Mouse (Mus musculus) liver, embryonic 12.5 days (tissue): ENCODE measurements around the gene Slc46a1. TPM values are rescaled to one million over a fixed set of nuclear protein-coding genes. Genes with fewer than 3 reads are reported as not detected.
A peak's percentile ranks its signal among the peaks of the same experiment; 100 is the strongest.

Source experiments
- ATAC-seq: fragments of 200-750 bp; cut with Nextera tagmentation; 2 replicates; pipeline ENCODE4 v1.8.0; 2017; ENCODE audit warnings: moderate number of reproducible peaks, mild to moderate bottlenecking, moderate library complexity
- H3K27ac ChIP-seq: fragments of 300-500 bp; sonication (generic); 2 replicates; pipeline ENCODE4 v1.5.1; 2016; ENCODE audit warnings: mild to moderate bottlenecking
- H3K27me3 ChIP-seq: fragments of 300-500 bp; sonication (generic); replicated peaks from 2 replicates; pipeline ENCODE4 v1.6.1; 2016; ENCODE audit warnings: mild to moderate bottlenecking, moderate library complexity
- H3K36me3 ChIP-seq: fragments of 300-500 bp; sonication (generic); 2 replicates; pipeline ENCODE4 v1.6.1; 2016; ENCODE audit warnings: mild to moderate bottlenecking, moderate library complexity
- H3K4me1 ChIP-seq: fragments of 300-500 bp; sonication (generic); 2 replicates; pipeline ENCODE4 v1.6.1; 2016
- H3K4me2 ChIP-seq: fragments of 300-500 bp; sonication (generic); 2 replicates; pipeline ENCODE4 v1.6.1; 2016; ENCODE audit warnings: mild to moderate bottlenecking, moderate library complexity
- H3K4me3 ChIP-seq: fragments of 300-500 bp; sonication (generic); 2 replicates; pipeline ENCODE4 v1.5.1; 2016; ENCODE audit warnings: mild to moderate bottlenecking, moderate library complexity
- H3K9ac ChIP-seq: fragments of 300-500 bp; sonication (generic); 2 replicates; pipeline ENCODE4 v1.6.1; 2016; ENCODE audit warnings: mild to moderate bottlenecking, moderate library complexity
- H3K9me3 ChIP-seq: fragments of 300-500 bp; sonication (generic); replicated peaks from 2 replicates; pipeline ENCODE4 v1.6.1; 2016; ENCODE audit warnings: mild to moderate bottlenecking, moderate library complexity
- WGBS: fragments of 180-500 bp; shearing (Covaris S2); methylation state at CpG from one replicate; pipeline ENCODE4 v1.1.7; 2016; ENCODE audit not compliant: insufficient replicate concordance; 5-methylcytosine and 5-hydroxymethylcytosine counted together
- polyA plus RNA-seq: library from polyadenylated mRNA; unstranded; fragments of >200 nt; fragmentation: Nextera tagmentation; extraction: Ambion mirVana; gene quantifications from 2 replicates; pipeline ENCODE4 v1.2.1, GENCODE M21; 2016

The Slc46a1 gene
- polyA plus RNA-seq = 5.7 and 6.3 TPM in 2 replicates

DNA sequence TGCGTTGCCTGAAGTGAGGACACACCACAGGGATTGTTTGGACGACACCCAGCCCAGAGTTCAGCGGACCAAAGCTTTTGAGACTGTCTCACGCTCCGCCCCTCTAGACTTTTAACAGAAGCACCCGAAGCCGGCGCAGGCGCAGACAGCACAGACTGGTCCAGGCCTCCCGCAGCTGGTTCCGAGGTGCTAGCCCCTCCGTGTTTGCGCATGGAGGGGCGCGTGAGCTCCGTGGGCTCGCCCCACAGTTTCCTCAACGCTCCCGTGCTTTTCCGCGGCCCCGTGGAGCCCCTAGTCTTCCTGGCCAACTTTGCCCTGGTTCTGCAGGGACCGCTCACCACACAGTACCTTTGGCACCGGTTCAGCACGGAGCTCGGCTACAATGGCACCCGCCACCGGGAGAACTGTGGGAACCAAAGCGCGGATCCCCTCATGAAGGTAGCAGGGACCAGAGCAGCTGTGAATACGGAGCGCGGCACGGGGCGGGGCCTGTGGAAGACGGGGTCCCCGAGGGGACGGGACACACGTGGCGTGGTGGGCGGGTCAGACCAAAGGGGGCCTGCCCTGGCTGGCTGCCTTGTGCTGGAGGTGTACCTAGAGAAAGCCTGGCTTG lies at the start of gene Slc46a1:
Slc46a1 (plus strand) TSS at position 130 of the 613 bp plus-strand sequence.
- H3K4me2 ChIP-seq = peak within 1 kb of the TSS; percentile 90
- ATAC-seq = peak; percentile 86
- peak within 1 kb of the TSS; percentile 81 for H3K27ac ChIP-seq
- H3K9me3 ChIP-seq = peaks cover 6% of the 10 kb centered on the region; the same call in 1 of the 2 replicates
- no peaks in the 10 kb centered on the region for H3K36me3 ChIP-seq
- no peaks in the 10 kb centered on the region for H3K27me3 ChIP-seq
- H3K4me1 ChIP-seq = peaks cover 48% of the 10 kb centered on the region
- peak within 1 kb of the TSS; percentile 74 for H3K9ac ChIP-seq
- WGBS = under 1% methylated on average over 41 of the region's 41 CpGs
- H3K4me3 ChIP-seq = peak within 1 kb of the TSS; percentile 65

DNA sequence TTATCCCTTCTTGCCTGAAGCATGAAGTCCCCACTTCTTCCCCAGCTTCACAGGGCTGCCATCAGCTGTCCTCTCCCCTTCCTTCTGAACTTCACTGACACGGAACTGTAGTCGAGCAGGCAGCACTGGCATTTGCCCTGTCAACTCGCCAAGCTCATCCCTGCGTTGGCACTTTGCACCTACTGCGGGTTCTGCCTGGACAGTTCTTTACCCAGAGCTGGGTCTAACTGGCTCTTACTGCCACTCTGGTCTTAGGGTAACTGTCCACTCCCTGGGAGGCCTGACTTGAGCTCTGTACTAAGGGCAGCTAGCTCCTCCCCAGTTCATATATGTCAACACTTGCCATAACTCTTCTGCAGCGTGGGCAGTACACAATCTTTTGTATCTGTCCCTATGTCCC lies 48.6 kb upstream of the Slc46a1 start:
- no peak for ATAC-seq
- H3K27ac ChIP-seq = no peak overlapping the region
- peaks cover 45% of the 10 kb centered on the region for H3K27me3 ChIP-seq
- H3K9ac ChIP-seq = no peak overlapping the region
- no peak overlapping the region for H3K4me2 ChIP-seq
- H3K4me3 ChIP-seq = no peak overlapping the region
- H3K36me3 ChIP-seq = no peaks in the 10 kb centered on the region
- WGBS = 68% methylated on average over 6 of the region's 6 CpGs
- peaks cover 7% of the 10 kb centered on the region for H3K4me1 ChIP-seq
- no peaks in the 10 kb centered on the region for H3K9me3 ChIP-seq

DNA sequence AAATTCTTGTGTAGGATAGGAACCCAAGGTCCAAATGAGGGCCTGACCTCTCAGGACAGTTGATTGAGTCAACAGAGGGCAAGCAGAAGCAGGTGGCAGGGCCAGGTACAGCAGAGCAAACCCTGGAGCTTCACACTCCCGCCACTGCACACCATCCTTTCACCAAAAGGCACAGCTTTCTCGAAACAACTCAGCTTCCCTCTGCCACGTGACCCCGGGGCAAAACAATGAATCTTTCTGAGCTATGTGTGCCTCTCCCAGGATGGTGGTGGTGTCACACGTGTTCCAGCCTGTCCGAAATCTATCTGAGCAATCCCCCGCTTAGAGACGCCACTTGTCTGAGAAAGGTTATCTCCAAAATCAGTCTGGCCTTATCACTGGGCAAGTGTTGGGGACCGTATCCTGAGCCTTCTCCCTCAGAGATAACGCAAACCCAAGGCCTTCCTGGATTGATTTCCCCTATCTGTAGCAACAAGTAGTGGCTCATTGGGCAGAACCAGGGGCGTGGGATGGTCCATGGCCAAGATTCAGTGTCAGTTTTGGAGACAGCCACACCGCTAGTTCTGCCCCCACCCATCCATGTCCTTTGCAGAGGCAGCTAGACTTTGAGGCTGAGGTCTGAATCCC lies 45.1 kb upstream of the Slc46a1 start:
- Histone ChIP-seq H3K27me3 (peaks cover 51% of the 10 kb centered on the region), H3K36me3 (no peaks in the 10 kb centered on the region), H3K9ac (no peak overlapping the region), H3K4me3 (no peak overlapping the region), H3K9me3 (no peaks in the 10 kb centered on the region), H3K27ac (no peak overlapping the region), H3K4me1 (peaks cover 7% of the 10 kb centered on the region), H3K4me2 (no peak overlapping the region)
- 11% methylated on average over 12 of the region's 12 CpGs for WGBS
- ATAC-seq = no peak

GRCm38 (mm10) chr11:78421201-78422009 lies 44.1 kb upstream of the Slc46a1 start:
- H3K4me1 ChIP-seq = peaks cover 7% of the 10 kb centered on the region
- H3K36me3 ChIP-seq = no peaks in the 10 kb centered on the region
- ATAC-seq = no peak
- 30% methylated on average over 13 of the region's 13 CpGs for WGBS
- no peak overlapping the region for H3K9ac ChIP-seq
- H3K9me3 ChIP-seq = no peaks in the 10 kb centered on the region
- no peak overlapping the region for H3K4me3 ChIP-seq
- H3K27ac ChIP-seq = no peak overlapping the region
- peaks cover 51% of the 10 kb centered on the region for H3K27me3 ChIP-seq
- no peak overlapping the region for H3K4me2 ChIP-seq

DNA sequence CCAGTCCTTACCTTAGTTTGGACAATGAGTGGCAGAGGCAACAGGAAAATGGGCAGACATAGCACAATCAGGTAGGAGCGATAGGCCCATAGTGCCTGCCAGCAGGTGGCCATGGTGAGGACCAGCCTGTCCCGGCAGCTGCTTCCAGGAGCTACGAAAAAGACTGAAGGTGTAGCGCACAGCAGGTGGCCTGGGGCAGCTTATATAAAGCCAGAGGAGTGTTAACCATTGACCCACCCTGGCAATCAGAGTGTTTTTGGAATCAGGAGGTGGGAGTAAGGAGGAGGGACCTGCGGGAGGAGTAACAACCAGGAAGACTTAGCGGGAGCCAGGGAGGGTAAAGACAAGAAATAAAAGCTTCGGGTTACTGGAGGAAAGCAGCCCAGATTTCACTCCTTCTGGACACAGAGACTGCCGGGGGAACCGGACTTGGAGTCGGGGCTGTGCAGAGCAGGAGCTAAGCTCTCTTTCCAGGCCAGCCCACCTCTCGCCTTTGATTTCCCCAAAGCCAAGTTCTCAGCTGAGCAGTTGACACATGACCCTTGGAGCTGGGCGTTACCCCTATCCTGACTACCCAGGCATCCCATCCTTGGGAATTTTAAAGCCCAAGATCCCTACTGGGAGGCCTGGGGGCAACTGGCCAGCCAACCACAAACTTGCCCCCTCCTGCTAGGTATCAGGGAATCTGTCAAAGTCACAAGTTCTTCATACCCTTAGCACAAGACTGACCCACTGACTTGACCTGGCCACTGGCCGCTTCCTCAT lies 43.3 kb upstream of the Slc46a1 start, which contains the start of gene Slc13a2:
Slc13a2 (minus strand) TSS at position 163 of the 765 bp plus-strand sequence.
- Histone ChIP-seq H3K4me1 (peaks cover 7% of the 10 kb centered on the region), H3K4me3 (no peak within 1 kb of the TSS), H3K9ac (no peak within 1 kb of the TSS), H3K27me3 (peaks cover 50% of the 10 kb centered on the region), H3K4me2 (no peak within 1 kb of the TSS), H3K9me3 (no peaks in the 10 kb centered on the region), H3K27ac (no peak within 1 kb of the TSS), H3K36me3 (no peaks in the 10 kb centered on the region)
- no peak for ATAC-seq
- 31% methylated on average over 13 of the region's 13 CpGs for WGBS

DNA sequence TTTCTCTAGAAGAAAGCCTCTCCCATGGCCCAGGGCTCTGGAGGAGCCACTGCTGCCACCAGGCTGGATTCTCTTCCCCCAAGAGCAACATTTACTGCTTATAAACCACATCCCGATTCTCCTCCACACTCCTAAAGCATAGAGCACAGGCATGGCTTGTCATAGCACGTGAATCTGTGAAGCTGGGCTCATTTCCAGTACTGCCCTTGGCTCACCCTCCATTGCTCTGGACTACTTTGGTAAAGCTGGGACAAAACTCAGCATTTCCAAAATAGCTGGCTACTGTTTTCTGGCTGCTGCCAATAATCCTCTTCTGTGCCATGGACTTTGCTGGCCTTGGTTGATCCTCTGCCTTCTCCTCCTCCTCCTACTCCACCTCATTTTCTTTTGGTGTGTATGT lies 41.1 kb upstream of the Slc46a1 start:
- no peak for ATAC-seq
- 57% methylated on average over 2 of the region's 2 CpGs for WGBS
- H3K27me3 ChIP-seq = peaks cover 43% of the 10 kb centered on the region
- no peak overlapping the region for H3K27ac ChIP-seq
- H3K9me3 ChIP-seq = no peaks in the 10 kb centered on the region
- H3K4me1 ChIP-seq = peaks cover 7% of the 10 kb centered on the region
- H3K9ac ChIP-seq = no peak overlapping the region
- H3K36me3 ChIP-seq = no peaks in the 10 kb centered on the region
- no peak overlapping the region for H3K4me2 ChIP-seq
- H3K4me3 ChIP-seq = no peak overlapping the region

DNA sequence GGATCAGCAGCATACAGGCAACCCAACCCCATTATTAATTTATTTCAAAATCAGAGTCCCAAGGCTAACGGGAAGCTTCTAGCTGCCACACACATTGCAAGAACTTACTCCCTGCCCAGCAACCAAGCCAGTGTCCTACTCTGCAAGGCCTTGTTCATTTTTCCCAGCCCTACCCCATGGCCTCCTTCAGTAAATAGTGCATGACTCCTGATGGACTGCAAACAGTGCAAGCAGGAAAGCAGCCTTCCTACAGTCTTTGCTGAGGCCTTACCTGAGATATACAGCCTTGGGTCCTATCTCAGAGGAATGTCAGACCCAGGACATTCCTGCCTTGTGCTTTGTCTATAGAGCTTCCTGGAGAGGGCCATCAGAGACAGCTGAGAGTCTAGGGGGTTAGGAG lies 39.9 kb upstream of the Slc46a1 start:
- H3K4me2 ChIP-seq = no peak overlapping the region
- no peak overlapping the region for H3K27ac ChIP-seq
- 64% methylated on average over 1 of the region's 1 CpGs for WGBS
- no peak overlapping the region for H3K9ac ChIP-seq
- no peak overlapping the region for H3K4me3 ChIP-seq
- no peak for ATAC-seq
- H3K4me1 ChIP-seq = peaks cover 4% of the 10 kb centered on the region
- H3K27me3 ChIP-seq = peaks cover 31% of the 10 kb centered on the region
- no peaks in the 10 kb centered on the region for H3K36me3 ChIP-seq
- H3K9me3 ChIP-seq = no peaks in the 10 kb centered on the region

DNA sequence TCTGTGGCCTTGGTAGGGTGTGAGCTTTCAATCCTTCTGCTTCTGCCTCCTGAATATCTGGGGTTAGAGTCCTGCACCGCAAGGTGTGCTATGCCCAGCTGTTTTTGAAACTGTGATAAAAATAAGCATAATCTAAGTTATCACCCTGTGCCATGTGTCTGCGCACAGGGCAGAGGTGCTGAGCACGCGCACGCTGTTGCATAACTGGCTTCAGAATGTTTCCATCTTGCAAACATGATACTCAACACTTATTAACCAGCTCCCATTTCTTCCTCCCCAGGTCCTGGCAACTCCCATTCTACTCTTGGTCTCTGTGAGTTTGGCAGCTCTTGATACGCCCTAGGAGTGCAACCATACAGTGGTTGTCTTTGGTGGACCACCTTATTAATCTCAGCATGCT lies 37.8 kb upstream of the Slc46a1 start:
- WGBS = 82% methylated on average over 6 of the region's 6 CpGs
- H3K27ac ChIP-seq = no peak overlapping the region

GRCm38 (mm10) chr11:78428309-78428708 lies 37.2 kb upstream of the Slc46a1 start:
- Histone ChIP-seq H3K9me3 (no peaks in the 10 kb centered on the region), H3K4me1 (0 out of 2 replicates have a peak, but pooled peaks cover 3% of the 10 kb centered on the region), H3K4me3 (no peak overlapping the region), H3K27ac (no peak overlapping the region), H3K27me3 (peaks cover 7% of the 10 kb centered on the region), H3K9ac (no peak overlapping the region), H3K4me2 (no peak overlapping the region), H3K36me3 (no peaks in the 10 kb centered on the region)
- 72% methylated on average over 5 of the region's 5 CpGs for WGBS
- no peak for ATAC-seq

More for the DNA sequence above, 37.8 kb upstream of the Slc46a1 start:
- Histone ChIP-seq H3K27me3 (peaks cover 13% of the 10 kb centered on the region), H3K9ac (no peak overlapping the region), H3K9me3 (no peaks in the 10 kb centered on the region), H3K4me2 (no peak overlapping the region), H3K4me1 (0 out of 2 replicates have a peak, but pooled peaks cover 3% of the 10 kb centered on the region), H3K4me3 (no peak overlapping the region), H3K36me3 (no peaks in the 10 kb centered on the region)
- no peak for ATAC-seq

- Histone ChIP-seq H3K36me3 (no peaks in the 10 kb centered on the region), H3K9ac (no peak overlapping the region), H3K27ac (no peak overlapping the region), H3K27me3 (peaks cover 14% of the 10 kb centered on the region), H3K9me3 (no peaks in the 10 kb centered on the region), H3K4me3 (no peak overlapping the region), H3K4me2 (no peak overlapping the region), H3K4me1 (0 out of 2 replicates have a peak, but pooled peaks cover 3% of the 10 kb centered on the region)
- 44% methylated on average over 11 of the region's 11 CpGs for WGBS
- ATAC-seq = no peak
Observed at GRCm38 (mm10) chr11:78430195-78430878, 35.2 kb upstream of the Slc46a1 start.

DNA sequence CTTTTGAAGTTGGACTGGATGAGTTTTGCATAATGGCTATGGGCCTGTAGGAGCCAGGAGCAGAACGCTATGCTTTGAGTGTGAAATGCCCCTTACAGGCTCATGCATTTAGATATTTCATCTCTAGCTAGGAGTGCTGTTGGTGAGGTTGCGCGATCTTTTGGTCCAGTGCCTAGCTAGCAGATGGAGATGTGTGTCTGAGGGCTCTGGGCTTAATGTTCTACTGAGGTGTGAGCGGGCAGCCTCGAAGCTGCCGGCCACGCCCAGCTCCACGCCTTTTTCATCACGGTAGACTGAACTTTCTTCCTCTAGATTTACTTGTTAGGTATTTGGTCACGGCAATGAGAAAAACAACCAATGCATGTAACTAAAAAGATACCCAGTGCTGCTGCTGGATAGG lies 34.3 kb upstream of the Slc46a1 start:
- no peaks in the 10 kb centered on the region for H3K36me3 ChIP-seq
- H3K4me3 ChIP-seq = no peak overlapping the region
- H3K9ac ChIP-seq = no peak overlapping the region
- no peak overlapping the region for H3K27ac ChIP-seq
- H3K4me1 ChIP-seq = 0 out of 2 replicates have a peak, but pooled peaks cover 9% of the 10 kb centered on the region
- H3K27me3 ChIP-seq = peaks cover 10% of the 10 kb centered on the region
- no peak overlapping the region for H3K4me2 ChIP-seq
- WGBS = 75% methylated on average over 10 of the region's 10 CpGs
- no peak for ATAC-seq
- no peaks in the 10 kb centered on the region for H3K9me3 ChIP-seq
